Mouse (Mus musculus): ENCODE data around the gene Triobp.

DNA sequence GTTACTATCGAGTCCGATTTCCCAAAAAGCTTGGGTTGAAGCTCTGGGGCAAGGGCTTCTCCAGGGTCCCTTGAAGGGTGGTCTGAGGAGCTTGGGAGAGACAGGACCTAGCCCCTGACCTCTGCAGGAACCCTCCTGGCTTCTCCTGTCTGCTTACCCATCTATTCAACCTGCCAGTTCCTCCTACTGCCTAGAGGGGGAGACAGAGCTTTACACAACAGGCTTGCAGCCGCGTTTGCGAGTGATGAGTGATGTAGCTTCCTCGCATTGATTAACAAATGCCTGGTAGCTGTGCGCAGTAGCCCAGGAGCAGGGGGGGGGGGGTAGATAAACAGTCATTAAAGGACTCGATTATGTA is 31.9 kb upstream of the Triobp start:
- no peak for TF ChIP-seq ZNF384 (IDR thresholded peaks at IDR 0.05; ENCODE audit: low read depth, low read length)
- TF ChIP-seq ZC3H11A (IDR thresholded peaks at IDR 0.05; ENCODE audit: borderline replicate concordance, low read depth, low read length): no peak; the same call in 1 of the 2 replicates
- no peak for TF ChIP-seq CHD2 (IDR thresholded peaks at IDR 0.05; ENCODE audit: low read depth, low read length)
- no peak for TF ChIP-seq MAFK (IDR thresholded peaks at IDR 0.05; ENCODE audit: insufficient read depth, low read depth, low read length)
- TF ChIP-seq HCFC1 (IDR thresholded peaks at IDR 0.05; ENCODE audit: borderline replicate concordance, insufficient read depth, low read length): no peak

Measured in ES-E14 (cell line).